Mouse (Mus musculus) CH12.LX (cell line): ENCODE measurements at regions not wholly inside any gene's neighbourhood (a gene's known extent, or its start where the extent isn't known, plus 50 kb on each side); places are given as distances from the start of the nearest gene placed in this dataset.

Experiments
- DNase-seq: peaks from one replicate; pipeline ENCODE4 v3.0.0-alpha.2; 2013; ENCODE audit errors: extremely low read depth
- H3K27ac ChIP-seq: 2 replicates; pipeline ENCODE4 v1.5.1; 2012; ENCODE audit warnings: low read depth, mild to moderate bottlenecking, control low read depth, moderate library complexity; ENCODE audit not compliant: insufficient read depth
- H3K27me3 ChIP-seq: replicated peaks from 2 replicates; pipeline ENCODE3; 2012; ENCODE audit warnings: inconsistent platforms
- H3K36me3 ChIP-seq, 2 experiments: replicated peaks in 1 of 2; 2 replicates each; pipeline versions ENCODE3 to v1.6.1; 2012; ENCODE audit warnings: inconsistent platforms in 1 of 2, low read length in 1 of 2, mild to moderate bottlenecking in 1 of 2, mixed read lengths in 1 of 2, moderate library complexity in 1 of 2; ENCODE audit not compliant: control insufficient read depth in 1 of 2, insufficient read depth in 1 of 2
- H3K4me1 ChIP-seq, 2 experiments: 2 replicates each; pipeline ENCODE4 v1.6.1; 2012; ENCODE audit warnings: inconsistent platforms in 1 of 2, moderate library complexity in 1 of 2; ENCODE audit not compliant: insufficient read depth in 2 of 2, control insufficient read depth in 1 of 2
- H3K4me2 ChIP-seq: 2 replicates; pipeline ENCODE4 v1.6.1; 2012; ENCODE audit warnings: low read depth, mild to moderate bottlenecking, control low read depth; ENCODE audit not compliant: poor library complexity, insufficient read depth, severe bottlenecking
- H3K4me3 ChIP-seq, 3 experiments: fragments of 150-350 bp in 1 of 3; sonication (generic) in 1 of 3; replicated peaks in 1 of 3; 2 replicates each; pipeline versions ENCODE3 to v1.5.1; 2011 to 2012; ENCODE audit warnings: low read depth in 2 of 3, low read length in 2 of 3, mild to moderate bottlenecking in 2 of 3, moderate library complexity in 2 of 3, control low read depth in 1 of 3, improper control_type of control experiment in 1 of 3, inconsistent platforms in 1 of 3, mixed read lengths in 1 of 3; ENCODE audit not compliant: poor library complexity in 1 of 3
- H3K79me2 ChIP-seq: replicated peaks from 2 replicates; pipeline ENCODE4 v1.6.1; 2012; ENCODE audit warnings: mild to moderate bottlenecking, moderate library complexity; ENCODE audit not compliant: control insufficient read depth, poor library complexity, insufficient read depth, severe bottlenecking; ENCODE audit errors: extremely low read depth
- H3K9ac ChIP-seq: 2 replicates; pipeline ENCODE4 v1.6.1; 2012; ENCODE audit warnings: low read depth, mild to moderate bottlenecking, control low read depth, moderate library complexity; ENCODE audit not compliant: insufficient read depth
- H3K9me3 ChIP-seq: replicated peaks from 2 replicates; pipeline ENCODE3; 2012; ENCODE audit warnings: low read length, inconsistent platforms, mixed read lengths
- BHLHE40 ChIP-seq: IDR thresholded peaks from 2 replicates; pipeline ENCODE4 v1.6.1; 2011; ENCODE audit warnings: mild to moderate bottlenecking, low read depth, low read length, improper control_type of control experiment
- CHD1 ChIP-seq: IDR thresholded peaks from 2 replicates; pipeline ENCODE4 v1.6.1; 2012; ENCODE audit warnings: low read depth, low read length, improper control_type of control experiment, inconsistent platforms
- CTCF ChIP-seq, 2 experiments: IDR thresholded peaks in 1 of 2; conservative IDR thresholded peaks in 1 of 2; 2 replicates each; pipeline ENCODE4 v1.5.1; 2011 to 2012; ENCODE audit warnings: low read depth in 2 of 2, low read length in 2 of 2, improper control_type of control experiment in 1 of 2, inconsistent platforms in 1 of 2, mild to moderate bottlenecking in 1 of 2, moderate library complexity in 1 of 2
- ETS1 ChIP-seq: conservative IDR thresholded peaks from 2 replicates; pipeline ENCODE4 v1.6.1; 2012; ENCODE audit warnings: low read depth, mild to moderate bottlenecking, inconsistent platforms, low read length, improper control_type of control experiment, moderate library complexity
- GABPA ChIP-seq: IDR thresholded peaks from 2 replicates; pipeline ENCODE4 v1.6.1; 2012; ENCODE audit warnings: low read depth, low read length, improper control_type of control experiment, inconsistent platforms; ENCODE audit not compliant: insufficient replicate concordance
- HCFC1 ChIP-seq: IDR thresholded peaks from 2 replicates; pipeline ENCODE4 v1.6.1; 2012; ENCODE audit warnings: low read depth, mild to moderate bottlenecking, inconsistent platforms, low read length, improper control_type of control experiment
- JUN ChIP-seq: IDR thresholded peaks from 2 replicates; pipeline ENCODE4 v1.6.1; 2011; ENCODE audit warnings: low read depth, mild to moderate bottlenecking, low read length, improper control_type of control experiment, moderate library complexity; ENCODE audit not compliant: insufficient read depth
- JUND ChIP-seq: conservative IDR thresholded peaks from 2 replicates; pipeline ENCODE4 v1.6.1; 2011; ENCODE audit warnings: low read depth, low read length, improper control_type of control experiment
- KAT2A ChIP-seq: IDR thresholded peaks from 2 replicates; pipeline ENCODE4 v1.6.1; 2012; ENCODE audit warnings: low read length, improper control_type of control experiment, inconsistent platforms; ENCODE audit not compliant: insufficient replicate concordance
- MAX ChIP-seq: IDR thresholded peaks from 2 replicates; pipeline ENCODE4 v1.6.1; 2011; ENCODE audit warnings: low read length, improper control_type of control experiment
- MEF2A ChIP-seq: IDR thresholded peaks from 2 replicates; pipeline ENCODE4 v1.6.1; 2014; ENCODE audit warnings: low read depth, mild to moderate bottlenecking, inconsistent platforms, low read length, improper control_type of control experiment, borderline replicate concordance
- MXI1 ChIP-seq: IDR thresholded peaks from 2 replicates; pipeline ENCODE4 v1.6.1; 2011; ENCODE audit warnings: mild to moderate bottlenecking, low read depth, low read length, improper control_type of control experiment
- NELFE ChIP-seq: IDR thresholded peaks from 2 replicates; pipeline ENCODE4 v1.6.1; 2011; ENCODE audit warnings: low read depth, low read length, improper control_type of control experiment
- NRF1 ChIP-seq: IDR thresholded peaks from 2 replicates; pipeline ENCODE4 v1.6.1; 2014; ENCODE audit warnings: low read depth, mild to moderate bottlenecking, inconsistent platforms, low read length, improper control_type of control experiment, moderate library complexity
- PAX5 ChIP-seq: IDR thresholded peaks from 2 replicates; pipeline ENCODE4 v1.6.1; 2012; ENCODE audit warnings: low read length, inconsistent platforms, mixed read lengths
- POLR2A ChIP-seq: IDR thresholded peaks from 2 replicates; pipeline ENCODE4 v1.6.1; 2011; ENCODE audit warnings: low read depth, mild to moderate bottlenecking, improper control_type of control experiment, low read length
- RAD21 ChIP-seq: IDR thresholded peaks from 2 replicates; pipeline ENCODE4 v1.6.1; 2011; ENCODE audit warnings: low read depth, mild to moderate bottlenecking, low read length, improper control_type of control experiment, moderate library complexity
- SIN3A ChIP-seq: IDR thresholded peaks from 2 replicates; pipeline ENCODE4 v1.6.1; 2012; ENCODE audit warnings: low read length, improper control_type of control experiment, inconsistent platforms
- TBP ChIP-seq: conservative IDR thresholded peaks from 2 replicates; pipeline ENCODE4 v1.6.1; 2011; ENCODE audit warnings: low read depth, low read length, improper control_type of control experiment
- TCF12 ChIP-seq: IDR thresholded peaks from 2 replicates; pipeline ENCODE4 v1.6.1; 2014; ENCODE audit warnings: low read depth, mild to moderate bottlenecking, inconsistent platforms, low read length, improper control_type of control experiment
- UBTF ChIP-seq: IDR thresholded peaks from 2 replicates; pipeline ENCODE4 v1.6.1; 2012; ENCODE audit warnings: low read depth, mild to moderate bottlenecking, inconsistent platforms, low read length, improper control_type of control experiment, moderate library complexity
- USF1 ChIP-seq: IDR thresholded peaks from 2 replicates; pipeline ENCODE4 v1.6.1; 2014; ENCODE audit warnings: low read depth, mild to moderate bottlenecking, inconsistent platforms, low read length, improper control_type of control experiment
- ZC3H11A ChIP-seq: IDR thresholded peaks from 2 replicates; pipeline ENCODE4 v1.6.1; 2012; ENCODE audit warnings: low read depth, mild to moderate bottlenecking, inconsistent platforms, low read length, improper control_type of control experiment
- ZMIZ1 ChIP-seq: IDR thresholded peaks from 2 replicates; pipeline ENCODE4 v1.6.1; 2012; ENCODE audit warnings: low read depth, mild to moderate bottlenecking, inconsistent platforms, low read length, improper control_type of control experiment
- ZNF384 ChIP-seq: IDR thresholded peaks from 2 replicates; pipeline ENCODE4 v1.6.1; 2012; ENCODE audit warnings: low read depth, low read length, improper control_type of control experiment, inconsistent platforms
- dilution Hi-C: fragments of 300-500 bp; cut with MboI; formaldehyde crosslinking; loops from 2 replicates; pipeline ENCODE4 v1.14.3; 2020; ENCODE audit warnings: low sequenced_read_pairs; ENCODE audit not compliant: extremely low pct_unique_long_range_greater_than_20kb, extremely low pct_ligation_motif_present
- in situ Hi-C: fragments of 300-500 bp; cut with MboI; formaldehyde crosslinking; loops from 3 replicates; pipeline ENCODE4 v1.14.3; 2019; ENCODE audit warnings: low sequenced_read_pairs, low pct_ligation_motif_present, low pct_unique_long_range_greater_than_20kb, mixed read lengths

- H3K9me3 ChIP-seq = no peaks in the 10 kb centered on the region
- no peak overlapping the region for H3K27ac ChIP-seq
- no peaks in the 10 kb centered on the region for H3K36me3 ChIP-seq
- in situ Hi-C loops = no loop called here
- H3K4me2 ChIP-seq = no peak overlapping the region
- no peak for TF ChIP-seq CHD1
- TF ChIP-seq ZNF384 = peak; percentile 15; the same call in 1 of the 2 replicates
- DNase-seq = no peak
- no peaks in the 10 kb centered on the region for H3K79me2 ChIP-seq
- H3K4me1 ChIP-seq = peaks cover 7 to 8% of the 10 kb centered on the region in 2 experiments
- no peak overlapping the region for H3K9ac ChIP-seq
- dilution Hi-C loops = no loop called here
- no peak overlapping the region for H3K4me3 ChIP-seq
- H3K27me3 ChIP-seq = no peaks in the 10 kb centered on the region
Measured at GRCm38 (mm10) chr13:31503832-31504231, 52.1 kb upstream of the Foxq1 start.

GRCm38 (mm10) chr13:31504316-31504715 is 51.6 kb upstream of the Foxq1 start:
- Histone ChIP-seq H3K9ac (no peak overlapping the region), H3K4me3 (no peak overlapping the region), H3K79me2 (no peaks in the 10 kb centered on the region), H3K27ac (no peak overlapping the region), H3K36me3 (no peaks in the 10 kb centered on the region), H3K4me2 (no peak overlapping the region), H3K9me3 (no peaks in the 10 kb centered on the region), H3K27me3 (no peaks in the 10 kb centered on the region), H3K4me1 (peaks cover 7 to 8% of the 10 kb centered on the region in 2 experiments)
- DNase-seq = no peak
- dilution Hi-C loops = no loop called here
- in situ Hi-C loops = no loop called here
- TF ChIP-seq CHD1 (no peak), KAT2A (no peak), NRF1 (no peak), RAD21 (no peak), JUN (no peak), MXI1 (no peak), HCFC1 (no peak), MEF2A (no peak), TCF12 (no peak)

- Histone ChIP-seq H3K36me3 (no peaks in the 10 kb centered on the region), H3K4me3 (no peak overlapping the region), H3K27me3 (no peaks in the 10 kb centered on the region), H3K4me1 (peaks cover 7 to 8% of the 10 kb centered on the region in 2 experiments), H3K27ac (no peak overlapping the region), H3K9me3 (no peaks in the 10 kb centered on the region), H3K79me2 (no peaks in the 10 kb centered on the region), H3K4me2 (no peak overlapping the region), H3K9ac (no peak overlapping the region)
- no peak for DNase-seq
- dilution Hi-C loops = no loop called here
- in situ Hi-C loops = no loop called here
- TF ChIP-seq BHLHE40 = no peak
- no peak for TF ChIP-seq MEF2A
- TF ChIP-seq TCF12 = no peak
- no peak for TF ChIP-seq ZC3H11A
- TF ChIP-seq ETS1 = no peak
- TF ChIP-seq GABPA = no peak
- no peak for TF ChIP-seq ZNF384
- TF ChIP-seq PAX5 = no peak
- no peak for TF ChIP-seq SIN3A
- TF ChIP-seq USF1 = no peak
- no peak for TF ChIP-seq JUND
- TF ChIP-seq KAT2A = no peak
- no peak for TF ChIP-seq UBTF
- no peak for TF ChIP-seq POLR2A
- no peak for TF ChIP-seq ZMIZ1
- no peak for TF ChIP-seq CTCF (conservative IDR thresholded peaks at IDR 0.05 in 1 of 2, IDR thresholded peaks at IDR 0.05 in 1 of 2; ENCODE audit: low read depth in 2 of 2, low read length in 2 of 2)
- TF ChIP-seq CHD1 = no peak
- no peak for TF ChIP-seq NELFE
- no peak for TF ChIP-seq MAX
- no peak for TF ChIP-seq TBP
Measured at GRCm38 (mm10) chr13:31505386-31505785, 50.5 kb upstream of the Foxq1 start.
